Mouse (Mus musculus) urinary bladder, adult 18-20 months (tissue): ENCODE data around the gene Ift80.
"Not testable (repeated sequence)": the region's sequence is repeated elsewhere in the genome, so short reads cannot be mapped to it uniquely, and the experiment has no call there.

ENCODE experiments used
- DNase-seq, 2 experiments: peaks; one replicate each; pipeline ENCODE4 v3.0.0; 2022; ENCODE audit warnings: low spot score in 2 of 2, mixed read lengths in 2 of 2

The Ift80 gene

GRCm38 (mm10) chr3:68935498-68935897 is 68.9 kb downstream of the Ift80 start:
- DNase-seq = no peak

GRCm38 (mm10) chr3:68934259-68934658 is 70.1 kb downstream of the Ift80 start:
- no peak for DNase-seq

GRCm38 (mm10) chr3:68928619-68929018 is 75.8 kb downstream of the Ift80 start:
- DNase-seq = no peak

- no peak for DNase-seq
Observed at GRCm38 (mm10) chr3:68907509-68907908, 96.9 kb downstream of the Ift80 start.

GRCm38 (mm10) chr3:68904902-68905778 is 99.2 kb downstream of the Ift80 start:
- DNase-seq = no peak

- DNase-seq = not testable (repeated sequence)
Observed at GRCm38 (mm10) chr3:68902636-68903035, 101.7 kb downstream of the Ift80 start.

GRCm38 (mm10) chr3:68897154-68897553 is 107.2 kb downstream of the Ift80 start:
- no peak for DNase-seq

- no peak for DNase-seq
Observed at GRCm38 (mm10) chr3:68895426-68895825, 108.9 kb downstream of the Ift80 start.

GRCm38 (mm10) chr3:68886845-68887244 is 117.5 kb downstream of the Ift80 start:
- no peak for DNase-seq

GRCm38 (mm10) chr3:68874079-68874478 is 130.3 kb downstream of the Ift80 start:
- no peak for DNase-seq

GRCm38 (mm10) chr3:68870568-68870950 is 133.8 kb downstream of the Ift80 start:
- no peak for DNase-seq

- peak in 1 of 2 experiments; percentile 14 for DNase-seq
Observed at GRCm38 (mm10) chr3:68869691-68870567, 134.4 kb downstream of the Ift80 start.

GRCm38 (mm10) chr3:68869211-68869690 is 135.1 kb downstream of the Ift80 start, which contains the start of gene 1110032F04Rik:
Gene 1110032F04Rik (plus strand): TSS chr3:68869586.
- DNase-seq = peak in 1 of 2 experiments; percentile 14

GRCm38 (mm10) chr3:68852414-68852813 is 152.0 kb downstream of the Ift80 start:
- no peak for DNase-seq

- no peak for DNase-seq
Observed at GRCm38 (mm10) chr3:68848323-68848722, 156.0 kb downstream of the Ift80 start.

- no peak for DNase-seq
Observed at GRCm38 (mm10) chr3:68844025-68844424, 160.3 kb downstream of the Ift80 start.
